Mouse (Mus musculus) granulocyte monocyte progenitor cell, adult 5-6 weeks (primary cell): ENCODE measurements around the gene Clec4b1. TPM values are rescaled to one million over a fixed set of nuclear protein-coding genes. Genes with fewer than 3 reads are reported as not detected.
"Not testable (repeated sequence)": the region's sequence is repeated elsewhere in the genome, so short reads cannot be mapped to it uniquely, and the experiment has no call there.

ENCODE experiments used
- ATAC-seq: replicated peaks from 2 replicates; pipeline ENCODE4 v1.8.0; 2016; ENCODE audit warnings: mild to moderate bottlenecking, moderate TSS enrichment, inconsistent platforms; ENCODE audit not compliant: poor library complexity, severe bottlenecking
- total RNA-seq, 2 experiments: library from RNA; stranded (forward) in 1 of 2; stranded (reverse) in 1 of 2; fragments of 200-712, 200-1000 nt in 1 of 2; fragments of >200 nt in 1 of 2; fragmentation: Nextera tagmentation in 1 of 2; gene quantifications; 2 replicates each; pipeline ENCODE4 v1.2.3; 2014 to 2017

Gene Clec4b1
- total RNA-seq (2014; fragmentation: Nextera tagmentation) (not detected in 2 replicates), total RNA-seq (2017) (2.6 TPM in 1 of 2 replicates, not detected in the other)

DNA sequence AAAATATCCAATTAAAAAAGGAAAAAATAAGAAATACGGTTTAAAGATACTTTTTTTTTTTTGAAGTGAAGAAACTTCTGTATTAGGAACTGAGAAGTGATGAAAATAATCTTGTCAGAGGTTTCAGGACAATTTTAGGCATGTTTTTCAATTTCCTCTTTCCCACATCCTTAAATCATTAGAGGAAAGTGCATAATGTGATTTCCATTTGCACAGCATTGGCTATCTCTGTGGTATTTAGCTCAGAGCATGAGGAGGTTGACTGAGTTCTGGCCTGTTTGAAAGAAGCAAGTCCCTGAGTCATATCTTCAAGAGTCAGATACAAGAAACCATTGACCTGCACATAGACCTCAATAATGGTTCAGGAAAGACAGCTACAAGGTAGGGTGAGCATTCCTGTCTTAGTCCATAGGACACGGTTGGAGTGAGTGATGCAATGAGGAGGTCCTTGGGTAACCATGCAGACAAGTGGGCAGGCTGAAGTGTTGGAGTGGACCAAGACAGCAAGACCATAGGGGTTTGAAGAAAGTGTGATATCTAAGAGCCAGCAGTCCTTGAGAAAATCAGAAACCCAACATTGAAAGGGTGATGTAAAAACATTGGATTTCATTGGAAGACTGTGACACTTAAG is at the start of gene Clec4b1:
TSS of gene Clec4b1 (plus strand) at position 221 of the 631 bp plus-strand sequence.
- peak; percentile 82 for ATAC-seq

DNA sequence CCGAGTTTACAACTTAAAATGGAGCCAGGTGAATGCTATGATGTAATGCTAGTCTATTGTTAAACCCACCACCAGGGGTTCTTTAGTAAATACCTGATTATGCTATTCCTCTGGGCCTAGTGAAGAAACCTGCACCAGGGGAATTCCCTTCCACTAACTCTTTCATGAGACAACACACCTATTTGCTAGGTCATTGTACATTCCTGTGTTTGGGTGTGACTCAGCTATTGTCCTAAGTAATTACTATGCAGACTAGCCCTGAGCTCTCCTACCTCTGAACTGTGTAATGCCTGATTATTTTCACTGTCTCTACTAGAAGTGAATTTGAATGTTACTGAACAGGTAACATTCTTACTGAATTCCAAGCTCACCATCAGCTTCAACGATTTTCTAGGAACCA is 45.1 kb upstream of the Clec4b1 start:
- not testable (repeated sequence) for ATAC-seq

DNA sequence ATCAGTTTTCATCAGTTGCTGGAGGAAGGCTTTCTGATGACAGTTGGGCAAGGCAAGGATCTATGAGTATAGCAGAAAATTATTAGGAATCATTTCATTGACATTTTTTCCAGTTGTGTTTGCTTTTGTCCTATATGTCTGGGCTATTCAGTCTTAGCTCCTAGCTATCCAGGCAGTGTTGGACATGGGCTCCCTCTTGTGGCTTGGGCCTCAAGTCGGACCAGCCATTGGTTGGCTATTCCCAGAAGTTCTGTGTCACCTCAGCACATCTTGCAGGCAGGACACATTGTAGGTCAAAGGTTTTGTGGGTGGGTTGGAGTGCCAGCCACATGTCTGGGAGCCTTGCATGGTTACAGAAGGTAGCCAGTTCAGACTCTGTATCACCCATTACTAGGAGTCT is 44.2 kb upstream of the Clec4b1 start:
- ATAC-seq: peak; percentile 46; the same call in 1 of the 2 replicates

DNA sequence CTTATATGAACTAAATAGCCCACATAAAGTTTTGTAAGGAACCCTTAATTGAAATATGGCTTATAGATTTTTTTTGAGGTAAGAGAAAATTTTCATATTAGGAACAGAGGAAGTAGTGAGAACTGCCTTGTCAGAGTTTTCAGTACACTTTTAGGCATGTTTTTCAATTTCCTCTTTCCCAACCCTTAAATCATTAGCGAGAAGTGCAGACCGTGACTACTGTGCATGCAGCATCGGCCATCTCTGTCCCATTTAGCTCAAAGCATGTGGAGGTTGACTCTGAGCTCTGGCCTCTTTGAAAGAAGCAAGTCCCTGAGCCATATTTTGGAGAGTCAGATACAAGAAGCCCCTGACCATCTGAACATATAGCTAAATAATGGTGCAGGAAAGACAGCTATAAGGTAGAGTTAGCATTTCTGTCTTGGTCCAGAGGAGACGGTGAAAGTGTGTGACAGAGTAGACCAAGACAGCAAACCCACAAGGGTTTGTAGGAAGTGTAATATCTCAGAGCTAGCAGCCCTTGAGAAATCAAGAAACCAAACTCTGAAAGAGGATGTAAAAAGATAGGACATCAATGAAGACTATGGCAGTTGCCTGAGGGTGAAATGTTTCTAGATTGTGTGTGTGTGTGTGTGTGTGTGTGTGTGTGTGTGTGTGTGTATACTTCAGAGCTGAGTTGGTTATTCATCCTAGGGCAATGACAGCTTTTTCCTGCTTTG is 45.5 kb downstream of the Clec4b1 start:
- peak; percentile 99 for ATAC-seq

DNA sequence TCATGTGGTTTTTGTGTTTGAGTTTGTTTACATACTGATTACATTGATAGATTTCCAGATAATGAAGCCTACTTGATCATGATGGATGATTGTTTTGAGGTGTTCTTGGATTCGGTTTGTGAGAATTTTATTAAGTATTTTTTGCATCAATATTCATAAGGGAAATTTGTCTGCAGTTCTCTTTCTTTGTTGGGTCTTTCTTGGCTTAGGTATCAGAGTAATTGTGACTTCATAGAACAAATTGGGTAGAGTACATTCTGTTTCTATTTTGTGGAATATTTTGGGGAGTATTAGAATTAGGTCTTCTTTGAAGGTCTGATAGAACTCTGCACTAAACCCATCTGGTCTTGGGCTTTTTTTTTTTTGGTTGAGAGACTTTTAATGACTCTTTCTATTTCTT is 56.4 kb downstream of the Clec4b1 start, which contains the start of gene Clec4a2:
TSS of gene Clec4a2 (plus strand) at position 301 of the 400 bp plus-strand sequence.
- not testable (repeated sequence) for ATAC-seq

Other genes starting within 250 kb of the Clec4b1 start
- 4.7 and 6.5 TPM in 2 replicates for gene Slc2a3, start 248.3 kb upstream of the Clec4b1 start, total RNA-seq (2014; fragmentation: Nextera tagmentation)
- gene Slc2a3, start 248.3 kb upstream of the Clec4b1 start, total RNA-seq (2017): 8.4 and 8.8 TPM in 2 replicates
- 5.2 and 8.1 TPM in 2 replicates for gene Foxj2, start 230.0 kb upstream of the Clec4b1 start, total RNA-seq (2014; fragmentation: Nextera tagmentation)
- gene Foxj2, start 230.0 kb upstream of the Clec4b1 start, total RNA-seq (2017): 1.6 and 3.5 TPM in 2 replicates
- gene C3ar1, start 193.8 kb upstream of the Clec4b1 start, total RNA-seq (2014; fragmentation: Nextera tagmentation): not detected in 2 replicates
- 0.04 and 0.10 TPM in 2 replicates for gene C3ar1, start 193.8 kb upstream of the Clec4b1 start, total RNA-seq (2017)
- 24.8 and 26.1 TPM in 2 replicates for gene Necap1, start 175.5 kb upstream of the Clec4b1 start, total RNA-seq (2014; fragmentation: Nextera tagmentation)
- 14.3 and 25.7 TPM in 2 replicates for gene Necap1, start 175.5 kb upstream of the Clec4b1 start, total RNA-seq (2017)
- 1.7 TPM in 1 of 2 replicates, not detected in the other for gene Clec4a1, start 128.1 kb upstream of the Clec4b1 start, total RNA-seq (2014; fragmentation: Nextera tagmentation)
- gene Clec4a1, start 128.1 kb upstream of the Clec4b1 start, total RNA-seq (2017): 0.93 and 1.3 TPM in 2 replicates
- 5.3 TPM in 1 of 2 replicates, not detected in the other for gene Clec4a3, start 97.4 kb upstream of the Clec4b1 start, total RNA-seq (2014; fragmentation: Nextera tagmentation)
- 0.93 and 2.5 TPM in 2 replicates for gene Clec4a3, start 97.4 kb upstream of the Clec4b1 start, total RNA-seq (2017)
- not detected in 2 replicates for gene Clec4a4, start 59.6 kb upstream of the Clec4b1 start, total RNA-seq (2014; fragmentation: Nextera tagmentation)
- gene Clec4a4, start 59.6 kb upstream of the Clec4b1 start, total RNA-seq (2017): not detected in 2 replicates
- gene Clec4a2, start 56.5 kb downstream of the Clec4b1 start, total RNA-seq (2014; fragmentation: Nextera tagmentation): 38.4 and 58.3 TPM in 2 replicates
- 39.5 and 48.5 TPM in 2 replicates for gene Clec4a2, start 56.5 kb downstream of the Clec4b1 start, total RNA-seq (2017)
- gene Clec4b2, start 122.9 kb downstream of the Clec4b1 start, total RNA-seq (2014; fragmentation: Nextera tagmentation): 2.0 TPM in 1 of 2 replicates, not detected in the other
- 2.1 and 5.1 TPM in 2 replicates for gene Clec4b2, start 122.9 kb downstream of the Clec4b1 start, total RNA-seq (2017)
- gene Clec4n, start 179.9 kb downstream of the Clec4b1 start, total RNA-seq (2014; fragmentation: Nextera tagmentation): not detected in 2 replicates
- gene Clec4n, start 179.9 kb downstream of the Clec4b1 start, total RNA-seq (2017): 0.57 TPM in 1 of 2 replicates, not detected in the other
- gene Clec4d, start 212.1 kb downstream of the Clec4b1 start, total RNA-seq (2014; fragmentation: Nextera tagmentation): 5.1 and 10.7 TPM in 2 replicates
- 5.8 and 7.8 TPM in 2 replicates for gene Clec4d, start 212.1 kb downstream of the Clec4b1 start, total RNA-seq (2017)
- gene Clec4e, start 239.9 kb downstream of the Clec4b1 start, total RNA-seq (2014; fragmentation: Nextera tagmentation): 16.3 and 20.5 TPM in 2 replicates
- 20.9 and 23.7 TPM in 2 replicates for gene Clec4e, start 239.9 kb downstream of the Clec4b1 start, total RNA-seq (2017)